ENCODE assay signal across 29 mouse cellular contexts in the genomic region with DNA sequence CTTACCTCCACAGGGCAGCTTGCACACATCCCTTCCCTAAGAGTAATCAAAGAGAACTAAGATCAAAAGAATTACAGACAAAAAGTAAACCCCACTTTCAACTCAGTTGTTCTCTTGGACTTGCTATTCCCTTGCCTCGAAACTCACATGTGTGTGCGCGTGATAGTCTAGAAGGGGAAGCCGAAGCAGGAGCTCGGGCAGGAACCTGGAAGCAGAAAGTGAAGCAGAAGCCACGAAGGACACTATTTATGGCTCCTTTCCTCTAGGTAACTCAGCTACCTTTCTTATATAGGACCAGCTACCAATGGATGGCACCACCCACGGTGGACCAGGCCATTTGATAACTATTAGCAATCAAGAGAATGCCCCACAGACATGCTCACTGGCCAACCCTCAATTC. TPM values are rescaled to one million over a fixed set of nuclear protein-coding genes. Genes with fewer than 3 reads are reported as not detected.
"Had no signal": no experiment of that assay in that cellular context is flagged by ENCODE, and none has a peak within 500 bp of the region (broad histone marks: within the 10 kb centered on the region; RNA-seq: fewer than 3 reads in every experiment).

No protein-coding gene starts in this region.

- H3K27ac ChIP-seq: kidney, postnatal 0 days; layer of hippocampus, adult 2 months; left cerebral cortex, adult 2 months; lung, embryonic 15.5 days; midbrain, embryonic 12.5 days; midbrain, embryonic 15.5 days; neural tube, embryonic 12.5 days; neural tube, embryonic 15.5 days; stomach, embryonic 15.5 days had no signal

- ATAC-seq: intestine, postnatal 0 days; midbrain, embryonic 15.5 days had no signal

- H3K27me3 ChIP-seq: lung, embryonic 15.5 days; midbrain, embryonic 12.5 days; midbrain, embryonic 15.5 days; neural tube, embryonic 12.5 days; neural tube, embryonic 15.5 days; stomach, embryonic 15.5 days had no signal

- H3K9ac ChIP-seq: lung, embryonic 15.5 days; midbrain, embryonic 12.5 days; midbrain, embryonic 15.5 days; neural tube, embryonic 12.5 days; neural tube, embryonic 15.5 days; stomach, embryonic 15.5 days had no signal

- H3K4me1 ChIP-seq: lung, embryonic 15.5 days; midbrain, embryonic 12.5 days; midbrain, embryonic 15.5 days; neural tube, embryonic 12.5 days; neural tube, embryonic 15.5 days; stomach, embryonic 15.5 days had no signal

- H3K9me3 ChIP-seq: lung, embryonic 15.5 days; midbrain, embryonic 12.5 days; midbrain, embryonic 15.5 days; neural tube, embryonic 12.5 days; neural tube, embryonic 15.5 days; stomach, embryonic 15.5 days had no signal

- H3K4me3 ChIP-seq: layer of hippocampus, adult 2 months; left cerebral cortex, adult 2 months; lung, embryonic 15.5 days; midbrain, embryonic 12.5 days; midbrain, embryonic 15.5 days; neural tube, embryonic 12.5 days; neural tube, embryonic 15.5 days; stomach, embryonic 15.5 days had no signal

- H3K4me2 ChIP-seq: lung, embryonic 15.5 days; midbrain, embryonic 12.5 days; midbrain, embryonic 15.5 days; neural tube, embryonic 12.5 days; neural tube, embryonic 15.5 days; stomach, embryonic 15.5 days had no signal

- H3K36me3 ChIP-seq: lung, embryonic 15.5 days; midbrain, embryonic 12.5 days; midbrain, embryonic 15.5 days; neural tube, embryonic 12.5 days; neural tube, embryonic 15.5 days; stomach, embryonic 15.5 days had no signal

- DNase-seq: kidney, adult 2 months; kidney, postnatal 25 days; layer of hippocampus, postnatal 36 days; lung, adult 18-20 months; lung, postnatal 10 days; lung, postnatal 36 days; right cerebral cortex, adult 18-20 months; right cerebral cortex, postnatal 25 days; spleen, adult 18-20 months; thymus, postnatal 36 days had no signal

RNA-seq across cellular contexts. Expression of gene Gm47791, which starts 54.7 kb away (rescaled TPM):
- total RNA-seq: layer of hippocampus, adult 2 months; layer of hippocampus, postnatal 10 days; layer of hippocampus, postnatal 36 days; left cerebral cortex, adult 2 months; left cerebral cortex, postnatal 10 days; left cerebral cortex, postnatal 36 days; megakaryocyte, adult 5-6 weeks had no signal
- polyA plus RNA-seq: intestine, postnatal 0 days; kidney, adult 2 months; kidney, embryonic 14.5 days; kidney, postnatal 0 days; large intestine, adult 2 months; limb, embryonic 11.5 days; limb, embryonic 14.5 days; lung, embryonic 15.5 days; midbrain, embryonic 12.5 days; midbrain, embryonic 15.5 days; neural tube, embryonic 12.5 days; neural tube, embryonic 15.5 days; stomach, embryonic 15.5 days; urinary bladder, adult 2 months had no signal

RNA-seq across cellular contexts. Expression of gene Tm4sf20, which starts 57.5 kb away (rescaled TPM):
- total RNA-seq: layer of hippocampus, adult 2 months; layer of hippocampus, postnatal 10 days; layer of hippocampus, postnatal 36 days; left cerebral cortex, adult 2 months; left cerebral cortex, postnatal 10 days; left cerebral cortex, postnatal 36 days; megakaryocyte, adult 5-6 weeks had no signal
- polyA plus RNA-seq: kidney, adult 2 months; limb, embryonic 11.5 days; limb, embryonic 14.5 days; neural tube, embryonic 15.5 days had no signal
